Mouse (Mus musculus) kidney, embryonic 14.5 days (tissue): ENCODE results near the gene Ano8. TPM values are rescaled to one million over a fixed set of nuclear protein-coding genes. Genes with fewer than 3 reads are reported as not detected.
"Not testable (repeated sequence)": the region's sequence is repeated elsewhere in the genome, so short reads cannot be mapped to it uniquely, and the experiment has no call there.

Source experiments
- ATAC-seq: fragments of 200-750 bp; cut with Nextera tagmentation; 2 replicates; pipeline ENCODE4 v1.8.0; 2017; ENCODE audit warnings: moderate number of reproducible peaks, mild to moderate bottlenecking, moderate TSS enrichment, moderate library complexity; ENCODE audit not compliant: low FRiP score, low TSS enrichment
- H3K27ac ChIP-seq: fragments of 300-500 bp; sonication (generic); 2 replicates; pipeline ENCODE4 v1.5.1; 2014; ENCODE audit warnings: low read depth, mild to moderate bottlenecking, low read length, moderate library complexity, mixed read lengths
- H3K27me3 ChIP-seq: fragments of 300-500 bp; sonication (generic); 2 replicates; pipeline ENCODE4 v1.6.1; 2014; ENCODE audit warnings: mild to moderate bottlenecking, low read length; ENCODE audit not compliant: control insufficient read depth, insufficient read depth
- H3K36me3 ChIP-seq: fragments of 300-500 bp; sonication (generic); 2 replicates; pipeline ENCODE4 v1.6.1; 2014; ENCODE audit warnings: low read length, mixed read lengths; ENCODE audit not compliant: control insufficient read depth, insufficient read depth
- H3K4me1 ChIP-seq: fragments of 300-500 bp; sonication (generic); 2 replicates; pipeline ENCODE4 v1.6.1; 2014; ENCODE audit warnings: low read length, mixed read lengths; ENCODE audit not compliant: control insufficient read depth, insufficient read depth
- H3K4me2 ChIP-seq: fragments of 300-500 bp; sonication (generic); replicated peaks from 2 replicates; pipeline ENCODE4 v1.6.1; 2014; ENCODE audit warnings: low read depth, mild to moderate bottlenecking, low read length
- H3K4me3 ChIP-seq: fragments of 300-500 bp; sonication (generic); 2 replicates; pipeline ENCODE4 v1.5.1; 2014; ENCODE audit warnings: mild to moderate bottlenecking, low read length
- H3K9ac ChIP-seq: fragments of 300-500 bp; sonication (generic); 2 replicates; pipeline ENCODE4 v1.6.1; 2014; ENCODE audit warnings: low read depth, mild to moderate bottlenecking, low read length, moderate library complexity
- H3K9me3 ChIP-seq: fragments of 300-500 bp; sonication (generic); 2 replicates; pipeline ENCODE4 v1.6.1; 2016; ENCODE audit warnings: low read length; ENCODE audit not compliant: control insufficient read depth
- WGBS: fragments of 180-500 bp; shearing (Covaris S2); extraction: QIAGEN DNeasy Blood & Tissue Kit; methylation state at CpG from one replicate; pipeline ENCODE4 v1.1.7; 2014; 5-methylcytosine and 5-hydroxymethylcytosine counted together
- polyA plus RNA-seq: library from polyadenylated mRNA; unstranded; fragments of >200 nt; fragmentation: Nextera tagmentation; extraction: Ambion mirVana; gene quantifications from 2 replicates; pipeline ENCODE4 v1.2.1, GENCODE M21; 2014

Ano8 gene
- polyA plus RNA-seq, result 2.9 and 3.4 TPM in 2 replicates

DNA sequence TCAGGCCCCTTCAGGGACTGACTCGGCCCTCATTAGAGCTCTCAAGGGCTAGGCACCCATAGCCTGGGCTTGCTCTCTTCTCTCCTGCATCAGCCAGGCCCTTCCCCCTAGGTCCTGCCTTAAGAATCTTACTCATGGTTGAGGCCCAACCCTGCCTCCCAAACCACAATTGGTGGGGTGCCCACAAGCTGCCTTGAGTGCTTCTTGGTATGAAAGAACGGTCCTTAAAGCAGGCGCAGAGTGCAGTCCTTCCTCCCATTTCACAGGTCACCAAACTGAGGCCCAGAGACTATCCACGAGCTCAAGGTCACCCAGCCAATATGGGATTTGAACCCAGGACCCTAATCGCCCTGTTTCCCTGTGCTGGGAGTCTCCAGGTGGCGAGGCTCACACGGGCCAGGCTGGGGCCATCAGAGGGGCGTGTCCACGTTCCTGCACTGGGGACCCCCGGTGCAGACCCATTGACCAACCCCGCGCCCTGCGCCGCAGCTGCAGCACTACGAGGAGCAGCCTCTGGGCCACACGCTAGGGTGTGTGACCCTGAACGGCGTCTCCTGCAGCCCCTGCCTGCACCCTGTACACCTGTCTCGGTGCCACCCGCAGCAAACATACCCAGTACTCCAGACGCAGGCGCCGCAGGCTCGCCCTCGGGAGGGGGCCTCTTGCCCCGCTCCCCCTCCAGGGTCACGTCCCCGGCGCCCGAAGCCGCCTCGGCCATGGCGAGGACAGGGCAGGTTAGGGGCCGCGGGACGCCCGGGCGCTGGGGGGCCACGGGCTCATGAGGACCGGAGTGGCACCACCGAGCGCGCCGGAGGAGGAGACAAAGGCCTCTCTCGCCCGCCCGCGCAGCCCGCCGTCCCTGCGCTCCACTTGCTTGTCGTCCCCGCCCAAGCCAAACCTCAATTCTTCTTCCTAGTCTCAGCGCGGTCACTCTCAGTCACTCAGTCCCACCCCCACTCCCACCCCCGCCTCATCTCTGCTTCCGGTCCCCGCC lies at the start of gene Ano8:
TSS of gene Ano8 (minus strand) at position 822 of the 994 bp plus-strand sequence.
- peak within 1 kb of the TSS; percentile 89 for H3K9ac ChIP-seq
- peak within 1 kb of the TSS; percentile 62 for H3K4me2 ChIP-seq
- H3K27me3 ChIP-seq, result no peaks in the 10 kb centered on the region
- peak; percentile 63 for ATAC-seq
- peaks cover 14% of the 10 kb centered on the region for H3K4me1 ChIP-seq
- H3K36me3 ChIP-seq, result peaks cover 11% of the 10 kb centered on the region; the same call in 1 of the 2 replicates
- H3K9me3 ChIP-seq, result no peaks in the 10 kb centered on the region
- 6% methylated on average over 57 of the region's 58 CpGs for WGBS
- H3K4me3 ChIP-seq, result peak within 1 kb of the TSS; percentile 83
- H3K27ac ChIP-seq, result peak within 1 kb of the TSS; percentile 65; the same call in 1 of the 2 replicates

DNA sequence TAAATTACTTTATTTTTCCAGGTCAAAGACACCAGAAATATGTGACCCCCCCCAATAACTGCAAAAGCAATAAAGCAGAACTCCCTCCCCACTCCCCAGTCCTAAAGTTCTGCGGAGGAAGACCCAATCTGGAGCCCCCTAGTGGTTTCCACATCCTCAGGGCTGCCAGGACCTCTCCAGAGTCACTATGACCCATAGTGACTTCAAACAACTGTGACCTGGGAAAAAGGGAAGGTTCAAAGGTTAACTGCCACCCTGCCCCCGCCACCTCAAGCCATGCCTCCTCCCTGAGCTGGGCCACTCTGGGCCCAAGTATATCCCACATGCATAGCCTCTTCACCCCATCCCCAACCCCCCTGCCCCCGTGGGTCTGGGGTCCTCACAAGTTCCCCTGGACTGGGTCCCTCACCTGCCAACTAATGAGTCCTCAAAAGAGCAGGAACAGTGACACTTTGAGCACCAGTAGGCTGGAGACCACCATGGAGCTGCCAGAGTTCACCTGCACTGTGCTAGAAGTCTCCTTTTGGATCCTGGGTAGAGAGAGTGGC lies 48.6 kb upstream of the Ano8 start:
- Histone ChIP-seq H3K9me3 (no peaks in the 10 kb centered on the region), H3K4me1 (0 out of 2 replicates have a peak, but pooled peaks cover 11% of the 10 kb centered on the region), H3K4me2 (no peak overlapping the region), H3K9ac (no peak overlapping the region), H3K27ac (no peak overlapping the region), H3K36me3 (no peaks in the 10 kb centered on the region), H3K27me3 (no peaks in the 10 kb centered on the region), H3K4me3 (no peak overlapping the region)
- WGBS, result 29% methylated on average over 3 of the region's 3 CpGs
- ATAC-seq, result no peak

- H3K9me3 ChIP-seq, H3K9ac ChIP-seq, H3K36me3 ChIP-seq, H3K4me2 ChIP-seq, H3K27me3 ChIP-seq, H3K4me3 ChIP-seq, ATAC-seq: not testable (repeated sequence)
- 64% methylated on average over 5 of the region's 12 CpGs for WGBS
- Histone ChIP-seq H3K27ac (0 out of 2 replicates have a peak overlapping the region, but pooled peaks have one; percentile 7), H3K4me1 (peaks cover 18% of the 10 kb centered on the region; the same call in 1 of the 2 replicates)
Observed at GRCm38 (mm10) chr8:71530735-71531467, 45.1 kb upstream of the Ano8 start.

GRCm38 (mm10) chr8:71528362-71529073 lies 42.8 kb upstream of the Ano8 start:
- no peak overlapping the region for H3K9ac ChIP-seq
- peak overlapping the region; percentile 69; the same call in 1 of the 2 replicates for H3K27ac ChIP-seq
- no peaks in the 10 kb centered on the region for H3K36me3 ChIP-seq
- no peaks in the 10 kb centered on the region for H3K9me3 ChIP-seq
- H3K27me3 ChIP-seq, result peaks cover 22% of the 10 kb centered on the region
- no peak for ATAC-seq
- peaks cover 19% of the 10 kb centered on the region; the same call in 1 of the 2 replicates for H3K4me1 ChIP-seq
- WGBS, result 82% methylated on average over 11 of the region's 11 CpGs
- H3K4me2 ChIP-seq, result no peak overlapping the region
- H3K4me3 ChIP-seq, result no peak overlapping the region

DNA sequence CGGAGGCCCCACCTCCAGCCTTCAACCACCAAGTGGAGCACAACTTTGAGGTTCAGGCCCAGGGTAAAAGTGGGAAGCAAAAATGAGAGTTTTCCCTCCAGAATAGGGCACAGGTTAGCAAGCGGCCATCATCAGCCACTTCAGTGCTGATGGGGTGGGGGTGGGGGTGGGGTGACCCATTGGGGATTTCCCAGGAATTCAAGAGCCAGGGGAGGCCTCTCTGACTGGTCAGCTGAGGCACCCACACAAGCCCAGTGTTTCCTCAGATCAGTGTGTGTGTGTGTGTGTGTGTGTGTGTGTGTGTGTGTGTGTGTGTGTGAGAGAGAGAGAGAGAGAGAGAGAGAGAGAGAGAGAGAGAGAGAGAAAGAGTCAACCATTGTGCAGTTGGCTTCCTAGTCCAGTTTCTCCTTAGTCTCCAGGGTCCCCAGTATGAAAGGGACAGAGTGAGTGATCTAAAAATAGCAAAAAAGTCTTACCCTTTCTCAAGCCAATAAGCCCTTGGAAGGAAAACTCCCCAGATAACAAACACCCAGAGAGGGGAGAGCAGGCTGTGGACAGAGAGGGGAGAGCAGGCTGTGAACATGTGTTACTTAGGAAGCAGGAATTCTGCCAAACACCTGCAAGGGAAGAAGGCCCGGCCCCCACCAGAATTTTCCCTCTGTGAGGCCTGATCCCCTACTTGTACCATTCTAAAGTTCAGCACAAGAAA lies 41.6 kb upstream of the Ano8 start:
- H3K9me3 ChIP-seq, result no peaks in the 10 kb centered on the region
- peak overlapping the region; percentile 31 for H3K27ac ChIP-seq
- H3K4me2 ChIP-seq, result no peak overlapping the region
- no peak overlapping the region for H3K4me3 ChIP-seq
- H3K9ac ChIP-seq, result no peak overlapping the region
- no peak for ATAC-seq
- H3K27me3 ChIP-seq, result peaks cover 22% of the 10 kb centered on the region
- H3K4me1 ChIP-seq, result peaks cover 19% of the 10 kb centered on the region; the same call in 1 of the 2 replicates
- 59% methylated on average over 3 of the region's 3 CpGs for WGBS
- no peaks in the 10 kb centered on the region for H3K36me3 ChIP-seq

- Histone ChIP-seq H3K36me3 (no peaks in the 10 kb centered on the region), H3K9ac (no peak overlapping the region), H3K27ac (peak overlapping the region; percentile 15; the same call in 1 of the 2 replicates), H3K27me3 (peaks cover 22% of the 10 kb centered on the region), H3K4me1 (peaks cover 19% of the 10 kb centered on the region; the same call in 1 of the 2 replicates), H3K4me3 (no peak overlapping the region), H3K9me3 (no peaks in the 10 kb centered on the region), H3K4me2 (no peak overlapping the region)
- 21% methylated on average over 6 of the region's 6 CpGs for WGBS
- ATAC-seq, result no peak
Observed at GRCm38 (mm10) chr8:71526272-71526671, 40.5 kb upstream of the Ano8 start.

GRCm38 (mm10) chr8:71525226-71526050 lies 39.7 kb upstream of the Ano8 start, which contains the start of gene Ccdc194:
Gene Ccdc194, minus strand, starts transcription at chr8:71525711.
- Histone ChIP-seq H3K27me3 (peaks cover 22% of the 10 kb centered on the region), H3K4me3 (peak within 1 kb of the TSS; percentile 17), H3K9me3 (no peaks in the 10 kb centered on the region), H3K4me2 (peak within 1 kb of the TSS; percentile 35), H3K27ac (peak within 1 kb of the TSS; percentile 15; the same call in 1 of the 2 replicates), H3K4me1 (peaks cover 15% of the 10 kb centered on the region; the same call in 1 of the 2 replicates), H3K9ac (peak within 1 kb of the TSS; percentile 51), H3K36me3 (no peaks in the 10 kb centered on the region)
- ATAC-seq, result no peak
- WGBS, result 9% methylated on average over 46 of the region's 46 CpGs
